Mouse (Mus musculus) large intestine, adult 2 months (tissue): ENCODE results near the gene Shc2. TPM values are rescaled to one million over a fixed set of nuclear protein-coding genes. Genes with fewer than 3 reads are reported as not detected.

Source experiments
- DNase-seq: peaks from one replicate; pipeline ENCODE4 v3.0.0-alpha.2; 2012; ENCODE audit warnings: low read depth, low spot score
- WGBS: fragments of 180-500 bp; shearing (Covaris S2); methylation state at CpG from one replicate; pipeline ENCODE4 v1.1.7; 2018; 5-methylcytosine and 5-hydroxymethylcytosine counted together
- polyA plus RNA-seq: library from polyadenylated mRNA; depleted of rRNA; stranded (reverse); fragments of >200 nt; gene quantifications from 2 replicates; pipeline ENCODE4 v1.2.3, GENCODE M21; 2012; rRNA removed

Gene Shc2
- polyA plus RNA-seq, result 1.4 and 1.9 TPM in 2 replicates

- no peak for DNase-seq
- 2% methylated on average over 116 of the region's 116 CpGs for WGBS
These were observed at the start of gene Shc2 for GRCm38 (mm10) chr10:79637128-79638110. Shc2 (minus strand) TSS chr10:79637918.

GRCm38 (mm10) chr10:79687513-79687912, 49.8 kb upstream of the Shc2 start:
- 87% methylated on average over 6 of the region's 6 CpGs for WGBS
- DNase-seq, result no peak

GRCm38 (mm10) chr10:79686691-79687090, 49.0 kb upstream of the Shc2 start:
- DNase-seq, result no peak
- WGBS, result 91% methylated on average over 1 of the region's 1 CpGs

- no peak for DNase-seq
- 92% methylated on average over 2 of the region's 2 CpGs for WGBS
These were observed 48.5 kb upstream of the Shc2 start for GRCm38 (mm10) chr10:79686219-79686618.

- no peak for DNase-seq
- WGBS, result 94% methylated on average over 25 of the region's 25 CpGs
These were observed 47.3 kb upstream of the Shc2 start for GRCm38 (mm10) chr10:79684770-79685600.

- DNase-seq, result no peak
- WGBS, result 70% methylated on average over 6 of the region's 6 CpGs
These were observed 46.3 kb upstream of the Shc2 start for GRCm38 (mm10) chr10:79683726-79684640.

GRCm38 (mm10) chr10:79682916-79683582, 45.3 kb upstream of the Shc2 start:
- DNase-seq, result no peak
- under 1% methylated on average over 10 of the region's 10 CpGs for WGBS

GRCm38 (mm10) chr10:79682551-79682915, 44.8 kb upstream of the Shc2 start:
- WGBS, result under 1% methylated on average over 10 of the region's 10 CpGs
- DNase-seq, result no peak

- peak; percentile 91 for DNase-seq
- under 1% methylated on average over 81 of the region's 84 CpGs for WGBS
These were observed 44.0 kb upstream of the Shc2 start, which contains the start of gene Cdc34 for GRCm38 (mm10) chr10:79681591-79682245. Cdc34 (plus strand) TSS chr10:79682195.

- no peak for DNase-seq
- 16% methylated on average over 11 of the region's 11 CpGs for WGBS
These were observed 43.1 kb upstream of the Shc2 start for GRCm38 (mm10) chr10:79680606-79681495.

GRCm38 (mm10) chr10:79675346-79676035, 37.8 kb upstream of the Shc2 start:
- no peak for DNase-seq
- WGBS, result 82% methylated on average over 44 of the region's 44 CpGs

GRCm38 (mm10) chr10:79673054-79673453, 35.3 kb upstream of the Shc2 start:
- DNase-seq, result no peak
- 92% methylated on average over 3 of the region's 3 CpGs for WGBS

- no peak for DNase-seq
- WGBS, result 49% methylated on average over 3 of the region's 3 CpGs
These were observed 34.4 kb upstream of the Shc2 start for GRCm38 (mm10) chr10:79672088-79672455.

GRCm38 (mm10) chr10:79671396-79672087, 33.8 kb upstream of the Shc2 start:
- WGBS, result 70% methylated on average over 6 of the region's 6 CpGs
- no peak for DNase-seq

- DNase-seq, result no peak
These were observed 32.6 kb upstream of the Shc2 start for GRCm38 (mm10) chr10:79670071-79670888.

More at GRCm38 (mm10) chr10:79670071-79670888, 32.6 kb upstream of the Shc2 start:
- WGBS, result 33% methylated on average over 15 of the region's 15 CpGs
